Mouse (Mus musculus): ENCODE measurements at regions not wholly inside any gene's neighbourhood (a gene's known extent, or its start where the extent isn't known, plus 50 kb on each side); places are given as distances from the start of the nearest gene placed in this dataset.

DNA sequence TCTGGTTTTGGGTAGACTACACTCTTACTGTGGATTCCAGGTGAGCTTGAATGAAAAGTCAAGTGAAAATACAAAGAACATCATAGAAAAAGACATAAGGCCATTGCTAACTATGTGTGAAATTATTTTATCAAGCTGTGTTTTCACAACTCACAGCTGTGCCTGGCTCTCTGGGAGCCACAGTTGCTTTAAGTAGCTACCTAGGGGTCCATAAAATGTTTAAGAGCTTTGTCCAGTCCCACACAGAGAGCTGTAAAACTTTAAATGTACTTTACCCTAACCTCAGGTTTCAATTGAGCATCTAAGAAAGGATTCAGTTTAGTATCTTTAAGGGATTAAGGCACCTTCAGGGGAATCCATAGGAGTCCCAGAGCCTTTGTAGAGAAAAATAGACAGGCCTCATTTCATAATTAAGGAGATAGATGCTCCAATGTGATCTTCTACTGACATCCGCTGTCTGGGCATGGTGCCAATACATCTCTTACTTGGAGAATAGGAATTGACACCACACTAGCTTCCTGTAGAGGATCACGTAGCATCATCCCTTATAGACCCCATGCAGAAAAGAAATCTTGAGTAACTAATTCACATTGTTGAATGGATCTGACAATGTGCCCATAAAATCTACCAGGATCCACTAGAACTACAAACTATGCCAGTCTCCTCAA lies 626.5 kb downstream of the Gsdmc2 start:
- ATAC-seq (replicated peaks; ENCODE audit: poor library complexity, severe bottlenecking), result no peak

DNA sequence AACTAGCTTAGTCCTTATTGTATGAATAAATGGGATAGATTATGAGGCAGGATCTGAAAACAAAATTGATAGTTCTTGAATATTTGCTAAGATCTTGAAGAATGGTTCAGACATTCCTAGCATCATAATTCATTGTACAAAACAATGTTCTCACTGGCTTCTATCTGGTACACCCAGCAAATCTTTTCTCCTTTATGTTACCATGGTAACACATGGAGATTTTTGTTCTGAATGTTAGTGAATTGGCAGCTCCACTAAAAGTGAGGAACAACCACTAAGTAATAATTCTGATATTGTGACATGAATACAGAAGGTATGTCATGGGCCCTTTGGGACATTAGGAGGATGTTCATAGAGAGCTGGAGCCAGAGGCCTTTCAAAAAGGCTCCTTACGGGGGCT lies 639.8 kb downstream of the Gsdmc2 start:
- ATAC-seq (replicated peaks; ENCODE audit: poor library complexity, severe bottlenecking), result no peak

DNA sequence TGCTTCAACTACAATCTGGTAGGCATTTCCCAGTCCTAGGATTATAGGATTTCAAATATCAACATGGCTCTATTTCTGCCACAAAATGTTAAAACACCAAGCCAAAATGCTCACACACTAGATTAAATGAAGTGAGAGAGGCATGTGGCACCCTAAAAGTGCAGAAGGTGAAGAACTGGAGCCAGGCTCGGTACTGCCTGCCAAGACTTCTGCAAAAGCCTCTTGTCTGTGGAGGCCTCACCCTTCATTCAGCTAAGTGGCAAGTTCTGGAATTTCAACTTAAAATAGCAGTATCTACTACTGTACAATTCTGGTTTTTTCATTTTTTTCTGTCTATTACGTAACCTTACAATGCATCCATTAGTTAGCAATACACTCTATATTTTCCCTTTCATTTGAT lies 649.9 kb downstream of the Gsdmc2 start:
- ATAC-seq (replicated peaks; ENCODE audit: poor library complexity, severe bottlenecking), result no peak

DNA sequence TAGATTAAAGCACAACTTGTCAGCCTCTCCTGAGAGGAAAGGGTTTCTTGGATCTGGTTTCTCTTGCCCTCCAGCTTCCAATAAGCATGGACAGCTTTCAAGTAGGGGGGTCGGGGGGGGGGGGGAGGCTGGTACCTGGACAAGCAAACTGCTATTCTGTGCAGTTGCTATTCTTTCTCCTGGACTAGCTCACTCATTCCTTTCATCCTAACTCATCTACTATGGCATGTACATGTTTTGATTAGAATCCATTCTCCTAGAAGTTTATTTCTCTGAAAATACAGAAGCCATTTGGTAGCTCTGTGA lies 650.5 kb downstream of the Gsdmc2 start:
- no peak for ATAC-seq (replicated peaks; ENCODE audit: poor library complexity, severe bottlenecking)

DNA sequence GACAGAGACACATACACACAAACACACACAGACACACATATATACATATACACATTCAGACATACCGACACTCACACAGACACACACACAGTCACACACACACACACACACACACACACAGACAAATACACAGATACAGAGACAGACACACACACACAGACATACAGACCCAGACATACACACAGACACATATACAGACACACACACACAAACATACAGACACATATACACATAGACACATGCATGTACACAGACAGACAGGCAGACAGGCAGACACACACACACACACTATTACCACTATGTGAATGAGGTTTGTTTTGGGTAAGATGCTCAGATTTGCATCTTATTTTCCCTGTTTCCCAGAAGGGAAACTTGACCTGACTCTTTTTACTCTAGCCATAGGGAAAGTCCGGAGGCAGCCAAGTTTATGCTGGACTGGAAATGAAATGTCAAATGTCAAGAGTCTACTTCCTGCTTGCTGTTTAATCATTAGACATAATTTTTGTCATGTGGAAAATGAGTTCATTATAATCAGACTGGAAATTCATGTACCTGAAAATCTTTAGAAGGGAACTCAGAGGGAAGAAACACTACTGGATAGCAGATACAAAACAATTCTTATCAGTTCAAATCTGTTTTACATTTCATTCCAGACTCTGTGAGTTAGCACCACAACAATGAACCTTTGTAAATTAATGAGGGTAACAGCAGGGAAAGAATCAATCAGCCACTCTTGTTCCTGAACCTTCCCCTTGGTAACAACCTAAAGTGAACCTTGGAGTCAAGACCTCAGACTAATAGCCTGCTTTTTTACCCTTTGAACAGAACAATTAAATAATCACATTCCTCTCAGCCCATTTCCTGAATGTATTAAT lies 651.1 kb downstream of the Gsdmc2 start:
- ATAC-seq (replicated peaks; ENCODE audit: poor library complexity, severe bottlenecking), result no peak

DNA sequence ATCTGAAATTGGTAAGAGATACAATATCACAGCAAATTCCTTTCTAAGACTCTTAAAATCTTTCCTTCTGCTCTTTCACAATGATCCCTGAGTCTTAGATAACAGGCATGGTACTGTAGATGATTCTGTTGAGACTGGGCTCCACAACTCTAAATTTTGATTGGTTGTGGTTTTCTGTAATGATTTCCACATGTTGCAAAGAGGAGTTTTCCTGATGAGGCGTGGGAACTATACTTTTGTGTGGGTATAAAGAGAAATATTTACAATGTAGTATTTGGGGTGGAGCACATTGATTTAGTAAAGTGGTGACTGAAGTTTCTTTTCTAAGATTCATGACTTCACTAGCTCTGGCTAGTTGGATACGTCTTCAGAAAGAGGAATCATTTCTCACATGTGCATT lies 653.2 kb downstream of the Gsdmc2 start:
- ATAC-seq (replicated peaks; ENCODE audit: poor library complexity, severe bottlenecking), result no peak

DNA sequence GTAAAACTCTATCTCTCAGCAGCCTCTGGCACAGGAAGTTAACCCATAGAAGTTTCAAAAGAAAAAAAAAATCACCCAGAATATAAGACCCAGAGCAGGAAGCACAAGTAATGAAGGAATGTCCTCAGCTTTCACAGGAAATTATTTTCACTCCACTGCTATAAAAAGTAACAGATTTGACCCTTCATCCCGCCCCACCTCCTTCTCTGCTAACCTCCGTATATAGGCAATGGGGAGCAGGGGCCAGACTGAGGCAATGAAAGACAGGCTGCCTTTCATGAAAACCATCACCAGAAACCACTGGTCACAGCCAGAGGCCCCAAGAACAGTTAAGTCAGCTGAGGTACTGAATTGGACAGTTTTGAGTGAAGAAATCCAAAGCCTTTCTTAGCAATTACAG lies 654.9 kb downstream of the Gsdmc2 start:
- ATAC-seq (replicated peaks; ENCODE audit: poor library complexity, severe bottlenecking), result no peak

DNA sequence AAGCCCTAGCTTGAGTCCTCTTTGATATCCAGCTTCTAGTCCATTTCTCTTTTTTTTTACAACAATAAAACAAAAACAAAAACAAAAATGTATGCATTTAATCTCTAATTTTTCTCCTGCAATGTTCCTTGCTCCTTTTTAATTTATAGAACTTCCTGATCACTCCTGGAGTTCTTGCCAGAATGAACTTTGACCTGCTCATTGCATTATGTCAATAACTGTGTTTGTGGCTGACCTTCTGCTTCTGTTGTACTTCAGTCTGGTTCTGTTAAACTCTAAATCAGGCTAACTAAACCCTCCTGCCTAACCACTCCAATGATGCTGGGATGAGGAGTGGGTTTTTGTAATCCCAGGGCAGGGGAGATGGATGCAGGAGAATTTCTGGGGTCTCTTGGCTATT lies 674.0 kb downstream of the Gsdmc2 start:
- ATAC-seq (replicated peaks; ENCODE audit: poor library complexity, severe bottlenecking), result no peak

DNA sequence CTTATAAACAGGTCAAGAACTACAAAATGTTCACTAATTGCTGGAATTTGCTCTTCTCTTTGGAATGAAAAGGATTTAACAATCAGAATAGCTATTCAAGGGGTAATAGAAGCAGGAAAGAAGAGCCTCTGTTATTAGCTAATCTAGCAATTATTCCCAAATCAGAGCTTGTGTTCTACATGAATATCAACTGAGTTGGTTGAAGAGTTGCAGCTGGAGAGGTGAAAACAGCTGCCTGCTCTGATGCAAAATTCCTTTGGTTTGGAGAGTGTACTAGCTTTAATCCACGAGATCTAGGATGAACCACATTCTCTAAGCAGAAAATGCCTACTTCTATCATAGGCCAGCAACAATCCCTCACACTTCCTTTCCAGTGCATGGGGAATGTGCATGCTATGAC lies 674.8 kb downstream of the Gsdmc2 start:
- ATAC-seq (replicated peaks; ENCODE audit: poor library complexity, severe bottlenecking), result no peak

DNA sequence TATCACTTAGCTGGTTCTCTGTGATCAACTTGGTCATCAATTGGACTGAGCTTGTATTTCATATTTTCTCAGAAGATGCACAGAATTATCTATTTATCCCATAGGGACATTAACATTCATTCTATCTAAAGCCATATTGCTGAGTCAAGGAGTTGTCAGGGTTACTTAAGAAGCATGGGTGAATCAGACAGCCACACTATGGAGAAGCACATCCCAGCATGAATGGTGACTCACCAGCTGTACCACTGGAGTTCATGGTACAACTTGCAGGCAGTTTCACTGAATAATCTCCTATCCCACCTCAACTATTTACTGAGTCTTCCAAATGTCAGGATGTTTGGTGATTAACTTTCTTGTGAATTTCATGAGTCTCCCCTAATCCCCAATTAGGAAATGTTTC lies 678.6 kb downstream of the Gsdmc2 start:
- no peak for ATAC-seq (replicated peaks; ENCODE audit: poor library complexity, severe bottlenecking)

DNA sequence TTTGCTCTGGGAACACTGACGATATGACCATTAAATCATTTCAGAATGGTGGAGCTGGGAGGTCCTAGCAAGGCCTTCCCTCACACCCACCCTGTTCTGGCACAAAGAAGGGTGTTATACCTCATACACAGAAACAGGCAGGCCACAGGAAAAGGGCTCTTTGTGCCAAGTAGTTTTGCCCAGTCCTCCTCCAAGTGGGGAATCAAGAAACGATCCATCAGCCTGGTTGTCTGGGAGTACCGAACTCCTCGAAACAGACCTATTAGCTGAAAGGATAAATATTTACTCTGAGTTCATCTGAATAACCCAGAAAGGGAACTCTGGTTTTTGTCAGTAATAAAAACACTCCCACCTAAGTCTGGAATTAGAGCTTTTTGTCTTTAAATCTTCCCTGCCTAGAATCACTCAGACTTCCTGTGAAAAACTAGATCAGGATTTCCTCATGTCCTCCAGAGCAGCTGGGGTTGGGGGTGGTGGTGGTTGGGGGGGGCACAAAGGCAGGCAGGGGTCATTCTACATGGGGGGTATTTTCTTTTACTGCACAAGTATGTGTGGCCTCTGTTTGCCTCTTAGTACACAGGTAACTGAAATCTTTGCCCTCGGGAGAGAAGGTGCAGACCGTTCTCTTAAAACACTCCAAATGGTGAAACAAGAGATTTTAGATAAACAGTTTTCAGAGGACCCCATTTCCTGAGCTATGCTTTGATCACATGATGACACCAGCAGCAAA lies 681.3 kb downstream of the Gsdmc2 start:
- ATAC-seq (replicated peaks; ENCODE audit: poor library complexity, severe bottlenecking), result no peak

DNA sequence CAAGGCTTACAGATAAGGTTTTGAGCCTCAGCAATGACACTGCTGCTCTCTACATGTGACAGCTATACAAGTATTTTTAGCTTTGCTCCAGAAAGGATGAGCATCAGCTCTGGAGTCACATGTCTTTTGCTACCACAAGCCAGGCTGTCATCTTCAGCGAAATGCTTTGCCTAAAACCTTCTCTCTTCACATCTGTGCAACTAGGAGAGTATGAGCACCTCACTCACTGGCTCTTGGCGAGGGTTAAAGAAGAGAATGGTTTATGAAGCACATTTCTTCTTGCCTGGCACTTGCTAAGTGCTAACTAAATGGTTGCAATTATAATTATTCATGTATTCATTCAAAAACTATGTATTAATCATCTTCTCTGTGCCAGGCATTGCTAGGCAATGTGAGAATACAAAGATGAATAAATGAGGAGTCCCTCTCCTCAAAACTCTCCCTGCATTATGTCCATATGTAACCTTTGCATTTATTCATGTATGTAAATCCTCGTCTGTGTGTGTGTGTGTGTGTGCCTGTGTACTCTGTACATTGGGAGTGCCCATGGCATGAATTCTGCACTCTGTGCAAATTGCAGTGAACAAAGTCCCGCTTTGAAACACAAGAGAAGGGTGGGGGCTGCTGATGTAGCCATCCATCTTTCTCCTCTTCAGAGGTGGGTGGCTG lies 682.0 kb downstream of the Gsdmc2 start:
- ATAC-seq (replicated peaks; ENCODE audit: poor library complexity, severe bottlenecking), result no peak

DNA sequence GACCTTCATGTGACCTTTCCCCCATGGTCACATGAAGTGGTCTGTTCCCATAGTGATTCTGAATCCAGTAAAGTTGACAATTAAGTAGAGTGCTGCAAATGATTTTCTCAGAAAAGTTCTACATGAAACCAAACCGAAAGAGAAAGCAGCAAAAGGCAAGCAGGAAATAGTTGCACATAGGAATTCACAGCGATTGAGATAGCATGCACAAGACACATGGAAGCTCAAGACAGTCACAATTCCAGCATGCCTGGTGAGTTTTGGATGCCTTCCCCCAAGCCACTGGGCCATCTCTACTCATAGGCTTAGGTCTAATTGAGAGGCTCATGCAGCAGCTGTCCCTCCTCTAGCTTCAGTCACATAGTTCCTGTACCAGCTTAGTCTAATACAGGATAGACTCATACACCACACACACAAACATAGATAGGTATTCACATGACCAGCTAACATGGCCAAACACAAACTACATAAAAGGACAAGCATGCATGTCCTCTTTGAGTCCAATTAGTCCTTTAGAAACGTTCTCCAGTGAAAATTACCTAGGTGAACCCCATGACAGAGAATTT lies 721.8 kb downstream of the Gsdmc2 start:
- ATAC-seq (replicated peaks; ENCODE audit: poor library complexity, severe bottlenecking), result no peak

DNA sequence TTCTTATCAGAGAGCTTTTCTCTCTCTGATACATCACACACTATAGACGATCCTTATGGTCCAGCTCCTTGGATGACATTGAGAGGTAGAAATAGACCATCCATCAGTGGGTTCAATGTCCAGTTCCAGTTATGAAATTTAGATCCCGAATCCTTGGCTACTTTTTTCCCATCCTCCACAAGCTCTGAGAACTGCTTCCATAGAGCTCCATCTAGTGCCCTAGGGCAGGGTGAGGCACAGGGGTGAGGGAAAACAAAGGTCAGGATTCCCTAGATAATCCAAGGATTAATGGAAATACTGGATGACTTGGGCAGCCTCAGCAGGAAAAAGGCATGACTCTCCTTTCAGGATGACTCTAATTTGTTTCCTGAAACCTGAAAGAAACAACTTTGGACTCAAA lies 732.1 kb downstream of the Gsdmc2 start:
- no peak for ATAC-seq (replicated peaks; ENCODE audit: poor library complexity, severe bottlenecking)

DNA sequence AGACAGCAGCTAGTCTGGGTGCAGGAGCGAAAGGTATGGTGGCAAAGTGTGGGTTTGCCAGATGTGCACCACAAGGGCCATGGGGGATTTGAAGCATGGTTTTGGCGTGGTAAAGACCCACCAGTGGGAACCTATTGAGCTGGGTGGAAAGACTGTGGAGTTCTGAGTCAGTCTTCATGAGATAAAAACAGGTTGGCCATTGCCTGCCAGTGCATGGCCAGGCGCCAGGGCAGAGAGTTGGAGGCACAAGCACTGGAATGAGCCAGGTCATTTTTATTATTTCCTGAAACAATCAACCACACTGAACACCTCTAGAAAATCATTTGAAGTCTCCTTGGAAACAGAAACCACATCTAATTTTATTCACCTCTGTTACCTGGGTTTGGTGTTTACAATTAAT lies 744.9 kb downstream of the Gsdmc2 start:
- ATAC-seq (replicated peaks; ENCODE audit: poor library complexity, severe bottlenecking), result no peak

DNA sequence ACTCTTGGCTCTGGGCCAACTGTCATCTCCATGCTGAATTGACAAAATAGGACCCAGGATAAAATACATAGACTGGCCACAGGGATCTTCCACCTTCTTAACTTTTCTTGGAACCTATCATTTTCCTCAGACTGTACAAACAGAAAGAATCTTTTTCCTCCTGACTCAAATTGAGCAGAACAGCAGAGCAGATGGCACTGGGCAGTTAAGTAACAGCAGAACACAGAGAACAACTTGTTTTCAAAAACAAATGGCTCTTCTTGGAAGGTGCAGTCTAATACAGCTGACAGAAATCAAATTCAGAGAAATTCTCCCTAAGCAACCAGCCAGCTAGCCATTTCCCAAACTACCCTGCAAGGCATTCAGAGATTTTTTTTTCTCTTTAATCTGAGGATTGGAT lies 763.0 kb downstream of the Gsdmc2 start:
- no peak for ATAC-seq (replicated peaks; ENCODE audit: poor library complexity, severe bottlenecking)

DNA sequence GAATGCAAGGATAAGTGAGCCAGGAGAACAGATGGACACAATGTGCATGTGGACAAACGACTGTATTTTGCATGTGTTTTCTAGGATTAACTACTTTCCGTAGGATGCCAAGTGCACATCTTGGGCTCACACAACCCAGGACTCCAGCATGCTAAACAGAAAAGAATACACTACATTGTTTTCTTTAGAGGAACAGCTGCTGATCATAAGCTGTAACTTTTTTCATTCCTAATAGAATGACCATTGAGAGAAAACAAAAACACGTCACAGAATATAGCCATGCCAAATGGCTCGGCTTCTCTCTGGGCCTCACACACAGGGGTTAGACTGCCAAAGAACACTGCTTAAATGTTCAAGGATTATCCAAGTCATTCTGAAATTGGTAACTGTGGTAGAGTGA lies 765.2 kb downstream of the Gsdmc2 start:
- no peak for ATAC-seq (replicated peaks; ENCODE audit: poor library complexity, severe bottlenecking)

DNA sequence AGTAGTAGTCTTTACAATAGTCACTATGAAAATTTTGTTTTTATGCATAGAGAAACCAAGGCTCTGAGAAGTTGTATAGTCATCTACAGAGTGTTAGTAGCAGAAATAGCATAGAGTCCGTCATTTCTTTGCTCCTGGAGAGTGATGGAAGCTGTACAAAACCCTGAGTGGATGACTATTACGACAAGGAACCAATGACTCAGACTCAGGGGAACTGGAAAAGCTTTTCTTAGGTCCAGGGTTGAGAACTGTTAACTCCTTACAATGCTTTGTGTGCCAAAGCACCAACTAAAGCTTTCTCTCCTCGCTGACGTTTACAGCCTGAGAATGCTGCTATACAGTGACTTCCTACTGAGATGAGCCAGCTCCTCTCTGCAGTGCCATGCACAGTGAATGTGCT lies 773.1 kb downstream of the Gsdmc2 start:
- no peak for ATAC-seq (replicated peaks; ENCODE audit: poor library complexity, severe bottlenecking)

DNA sequence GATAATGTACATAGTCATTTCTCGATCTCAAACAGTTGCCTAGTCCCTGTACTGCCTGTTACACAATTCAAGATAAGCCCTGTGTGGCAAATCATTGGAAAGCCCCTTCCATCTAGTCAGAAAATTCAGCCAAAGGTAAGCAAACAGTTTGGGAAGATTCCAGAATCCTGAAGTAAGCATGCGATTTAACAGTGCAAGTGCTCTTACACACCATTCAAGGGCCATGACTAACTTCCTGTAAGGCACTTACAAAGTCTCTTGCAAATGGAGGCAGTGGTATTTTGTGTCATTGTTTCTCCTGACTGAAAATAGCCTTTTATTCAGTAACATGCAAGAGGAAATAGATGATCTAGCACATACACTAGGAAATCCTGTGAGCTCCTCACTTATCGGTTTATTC lies 777.9 kb downstream of the Gsdmc2 start:
- ATAC-seq (replicated peaks; ENCODE audit: poor library complexity, severe bottlenecking), result no peak

DNA sequence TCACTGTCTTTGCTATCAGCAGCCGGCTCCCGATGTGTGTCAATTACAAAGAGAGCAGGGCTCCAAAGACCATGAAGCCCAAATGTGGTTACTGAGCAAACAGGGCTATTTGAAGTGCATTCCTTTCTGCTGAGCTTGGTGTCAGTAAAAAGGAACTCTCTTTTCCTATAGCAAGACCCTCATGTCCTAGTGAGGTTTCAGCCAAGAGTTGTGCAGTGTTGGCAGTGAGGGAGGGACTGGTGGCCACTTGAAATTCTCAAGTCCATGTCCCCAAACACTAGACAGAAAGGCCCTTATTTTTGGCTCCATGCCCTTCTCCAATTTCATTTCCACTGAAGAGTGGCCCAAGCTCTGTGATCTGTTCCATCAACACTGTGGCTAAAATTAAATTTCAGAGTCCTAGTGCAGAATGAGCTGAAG lies 778.9 kb downstream of the Gsdmc2 start:
- no peak for ATAC-seq (replicated peaks; ENCODE audit: poor library complexity, severe bottlenecking)

DNA sequence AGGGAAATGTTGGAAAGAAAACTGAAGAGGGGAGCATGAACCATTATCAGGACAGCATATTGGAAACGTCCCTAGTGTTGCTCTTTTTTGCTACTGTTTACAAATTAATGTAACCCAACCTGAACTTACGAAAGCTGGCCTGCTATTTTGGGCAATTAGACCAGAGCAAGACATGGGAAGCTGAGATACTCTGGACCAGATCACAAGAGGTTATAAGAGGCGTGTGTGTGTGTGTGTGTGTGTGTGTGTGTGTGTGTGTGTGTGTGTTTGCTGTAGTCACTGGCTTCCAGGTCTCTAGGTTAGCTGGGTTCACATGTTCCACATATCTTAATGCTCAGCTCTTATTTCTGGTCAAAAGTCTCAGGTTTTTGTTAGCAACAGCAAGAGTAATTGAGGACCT lies 783.1 kb downstream of the Gsdmc2 start:
- no peak for ATAC-seq (replicated peaks; ENCODE audit: poor library complexity, severe bottlenecking)

Data from granulocyte monocyte progenitor cell, adult 5-6 weeks (primary cell).